Mouse (Mus musculus) midbrain, embryonic 15.5 days (tissue): ENCODE results near the gene Fermt1. TPM values are rescaled to one million over a fixed set of nuclear protein-coding genes. Genes with fewer than 3 reads are reported as not detected.

ENCODE experiments used
- ATAC-seq: fragments of 200-750 bp; cut with Nextera tagmentation; replicated peaks from 2 replicates; pipeline ENCODE4 v1.8.0; 2017; ENCODE audit warnings: moderate TSS enrichment
- H3K27ac ChIP-seq: fragments of 300-500 bp; sonication (generic); 2 replicates; pipeline ENCODE4 v1.5.1; 2015; ENCODE audit warnings: mild to moderate bottlenecking, inconsistent platforms
- H3K27me3 ChIP-seq: fragments of 300-500 bp; sonication (generic); replicated peaks from 2 replicates; pipeline ENCODE4 v1.6.1; 2015; ENCODE audit warnings: inconsistent platforms
- H3K36me3 ChIP-seq: fragments of 300-500 bp; sonication (generic); replicated peaks from 2 replicates; pipeline ENCODE4 v1.6.1; 2015; ENCODE audit warnings: inconsistent platforms
- H3K4me1 ChIP-seq: fragments of 300-500 bp; sonication (generic); 2 replicates; pipeline ENCODE4 v1.6.1; 2015; ENCODE audit warnings: inconsistent platforms
- H3K4me2 ChIP-seq: fragments of 300-500 bp; sonication (generic); 2 replicates; pipeline ENCODE4 v1.6.1; 2015; ENCODE audit warnings: inconsistent platforms, mild to moderate bottlenecking, moderate library complexity
- H3K4me3 ChIP-seq: fragments of 300-500 bp; sonication (generic); 2 replicates; pipeline ENCODE4 v1.5.1; 2015; ENCODE audit warnings: mild to moderate bottlenecking, inconsistent platforms
- H3K9ac ChIP-seq: fragments of 300-500 bp; sonication (generic); 2 replicates; pipeline ENCODE4 v1.6.1; 2015; ENCODE audit warnings: mild to moderate bottlenecking, inconsistent platforms
- H3K9me3 ChIP-seq: fragments of 300-500 bp; sonication (generic); 2 replicates; pipeline ENCODE4 v1.6.1; 2016; ENCODE audit warnings: inconsistent platforms
- WGBS: fragments of 180-500 bp; shearing (Covaris S2); methylation state at CpG from one replicate; pipeline ENCODE4 v1.1.7; 2015; ENCODE audit warnings: mixed read lengths; 5-methylcytosine and 5-hydroxymethylcytosine counted together
- polyA plus RNA-seq: library from polyadenylated mRNA; unstranded; fragments of >200 nt; fragmentation: Nextera tagmentation; extraction: Ambion mirVana; gene quantifications from 2 replicates; pipeline ENCODE4 v1.2.1, GENCODE M21; 2015

Fermt1 gene
- polyA plus RNA-seq, 1 experiment from 2014 or later, result not detected

DNA sequence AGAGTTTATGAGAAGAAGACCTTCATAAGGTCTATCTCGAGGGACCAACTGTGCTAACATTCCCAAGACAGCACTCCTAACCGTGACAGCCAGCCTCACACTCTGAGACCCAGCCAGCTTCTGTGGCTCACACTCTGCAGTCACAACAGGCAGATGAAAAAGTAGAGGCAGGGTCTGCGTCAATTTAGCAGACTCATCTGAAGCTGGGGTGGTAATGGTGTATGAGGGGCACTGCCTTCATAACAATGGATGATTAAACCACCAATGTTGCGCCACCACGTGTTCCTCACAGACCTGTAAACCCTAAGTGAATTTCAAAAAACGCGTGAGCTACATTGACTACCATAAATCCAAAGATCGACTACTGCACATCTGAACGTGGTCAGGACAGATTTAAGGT lies 2.1 kb downstream of the Fermt1 start:
- no peaks in the 10 kb centered on the region for H3K36me3 ChIP-seq
- H3K9ac ChIP-seq, result no peak overlapping the region
- no peak overlapping the region for H3K4me3 ChIP-seq
- no peak overlapping the region for H3K4me2 ChIP-seq
- ATAC-seq, result no peak
- H3K27me3 ChIP-seq, result peaks cover 41% of the 10 kb centered on the region
- 53% methylated on average over 9 of the region's 9 CpGs for WGBS
- no peak overlapping the region for H3K27ac ChIP-seq
- H3K9me3 ChIP-seq, result no peaks in the 10 kb centered on the region
- peaks cover 12% of the 10 kb centered on the region for H3K4me1 ChIP-seq

- no peaks in the 10 kb centered on the region for H3K9me3 ChIP-seq
- no peak for ATAC-seq
- H3K4me2 ChIP-seq, result no peak overlapping the region
- WGBS, result 79% methylated on average over 14 of the region's 14 CpGs
- H3K27ac ChIP-seq, result no peak overlapping the region
- no peak overlapping the region for H3K9ac ChIP-seq
- peaks cover 12% of the 10 kb centered on the region; the same call in 1 of the 2 replicates for H3K27me3 ChIP-seq
- no peaks in the 10 kb centered on the region for H3K36me3 ChIP-seq
- no peaks in the 10 kb centered on the region for H3K4me1 ChIP-seq
- H3K4me3 ChIP-seq, result no peak overlapping the region
Observed at GRCm38 (mm10) chr2:132939056-132939455, 6.7 kb downstream of the Fermt1 start.

DNA sequence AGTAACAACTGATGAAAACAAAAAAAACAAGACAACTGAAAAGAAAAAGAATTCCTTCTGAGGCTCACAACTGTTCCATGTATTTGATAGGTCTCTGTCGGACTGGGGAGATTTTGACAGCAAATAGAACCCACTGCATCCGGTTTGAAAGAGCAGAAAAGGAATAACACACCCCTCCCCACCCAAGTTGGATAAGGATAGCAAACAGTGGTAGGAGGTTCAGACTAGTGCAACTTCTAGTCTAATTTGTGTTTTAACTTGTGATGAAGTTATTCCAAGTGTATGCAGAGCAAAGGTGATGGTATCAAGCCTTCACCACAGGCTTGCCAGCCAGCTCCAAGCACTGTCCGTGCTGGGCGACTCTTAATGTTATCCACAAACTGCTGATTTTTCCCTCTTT lies 9.5 kb downstream of the Fermt1 start:
- WGBS, result 92% methylated on average over 4 of the region's 4 CpGs
- no peaks in the 10 kb centered on the region for H3K36me3 ChIP-seq
- ATAC-seq, result no peak
- H3K4me3 ChIP-seq, result no peak overlapping the region
- no peaks in the 10 kb centered on the region for H3K27me3 ChIP-seq
- H3K9me3 ChIP-seq, result no peaks in the 10 kb centered on the region
- no peak overlapping the region for H3K9ac ChIP-seq
- no peaks in the 10 kb centered on the region for H3K4me1 ChIP-seq
- no peak overlapping the region for H3K4me2 ChIP-seq
- H3K27ac ChIP-seq, result no peak overlapping the region

GRCm38 (mm10) chr2:132934711-132935110 lies 11.0 kb downstream of the Fermt1 start:
- no peaks in the 10 kb centered on the region for H3K4me1 ChIP-seq
- H3K9ac ChIP-seq, result no peak overlapping the region
- no peak for ATAC-seq
- no peak overlapping the region for H3K27ac ChIP-seq
- H3K36me3 ChIP-seq, result no peaks in the 10 kb centered on the region
- no peak overlapping the region for H3K4me2 ChIP-seq
- WGBS, result 93% methylated on average over 4 of the region's 4 CpGs
- no peaks in the 10 kb centered on the region for H3K9me3 ChIP-seq
- H3K4me3 ChIP-seq, result no peak overlapping the region
- H3K27me3 ChIP-seq, result no peaks in the 10 kb centered on the region

DNA sequence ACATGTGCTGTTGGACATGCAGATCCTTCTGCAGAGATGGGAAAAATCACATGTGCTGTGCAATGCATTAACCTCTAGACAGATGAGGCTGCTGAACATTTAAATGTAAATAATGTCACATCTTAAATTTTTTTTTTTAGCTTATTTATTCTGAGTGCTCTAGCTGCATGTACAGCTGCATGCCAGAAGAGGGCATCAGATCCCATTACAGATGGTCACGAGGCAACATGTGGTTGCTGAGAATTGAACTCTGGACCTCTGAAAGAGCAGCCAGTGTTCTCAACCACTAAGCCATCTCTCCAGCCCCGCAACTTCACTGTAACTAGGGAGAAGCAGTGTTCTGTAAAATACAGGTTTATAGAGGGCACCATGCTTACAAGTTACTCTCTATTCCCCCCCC lies 11.6 kb downstream of the Fermt1 start:
- ATAC-seq, result no peak
- 83% methylated on average over 2 of the region's 2 CpGs for WGBS

GRCm38 (mm10) chr2:132928999-132929398 lies 16.7 kb downstream of the Fermt1 start:
- Histone ChIP-seq H3K27ac (no peak overlapping the region), H3K4me2 (no peak overlapping the region), H3K9me3 (no peaks in the 10 kb centered on the region), H3K4me1 (no peaks in the 10 kb centered on the region), H3K36me3 (no peaks in the 10 kb centered on the region), H3K27me3 (no peaks in the 10 kb centered on the region), H3K9ac (no peak overlapping the region), H3K4me3 (no peak overlapping the region)
- no peak for ATAC-seq
- 87% methylated on average over 2 of the region's 2 CpGs for WGBS

More for the DNA sequence above, 11.6 kb downstream of the Fermt1 start:
- H3K27ac ChIP-seq, result no peak overlapping the region
- H3K9ac ChIP-seq, result no peak overlapping the region
- H3K4me3 ChIP-seq, result no peak overlapping the region
- H3K4me2 ChIP-seq, result no peak overlapping the region
- H3K36me3 ChIP-seq, result no peaks in the 10 kb centered on the region
- H3K27me3 ChIP-seq, result no peaks in the 10 kb centered on the region
- H3K4me1 ChIP-seq, result no peaks in the 10 kb centered on the region
- no peaks in the 10 kb centered on the region for H3K9me3 ChIP-seq

GRCm38 (mm10) chr2:132927871-132928270 lies 17.8 kb downstream of the Fermt1 start:
- H3K27ac ChIP-seq, result no peak overlapping the region
- ATAC-seq, result no peak

DNA sequence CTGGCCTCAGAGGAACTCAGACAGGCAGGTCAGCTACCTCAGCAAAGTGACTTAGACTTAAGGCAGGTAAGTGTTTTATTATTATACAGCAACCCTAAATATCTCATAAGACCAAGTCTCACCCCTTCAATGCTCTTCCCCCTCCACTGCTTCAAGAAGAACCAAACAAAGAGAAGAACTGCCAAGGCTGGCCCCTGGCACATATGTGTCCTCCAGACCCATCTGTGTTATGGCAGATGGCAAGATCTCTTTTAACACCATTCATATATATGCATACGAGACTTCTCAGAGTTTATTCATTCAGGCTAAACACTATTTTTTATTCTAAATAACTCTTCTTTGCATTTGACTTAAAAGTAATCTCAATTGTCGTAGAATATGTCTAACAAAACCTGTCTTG lies 18.4 kb downstream of the Fermt1 start:
- no peak overlapping the region for H3K9ac ChIP-seq

More at GRCm38 (mm10) chr2:132927871-132928270, 17.8 kb downstream of the Fermt1 start:
- Histone ChIP-seq H3K4me3 (no peak overlapping the region), H3K36me3 (no peaks in the 10 kb centered on the region), H3K4me2 (no peak overlapping the region), H3K27me3 (no peaks in the 10 kb centered on the region), H3K9ac (no peak overlapping the region), H3K4me1 (no peaks in the 10 kb centered on the region), H3K9me3 (no peaks in the 10 kb centered on the region)
- 58% methylated on average over 2 of the region's 2 CpGs for WGBS

DNA sequence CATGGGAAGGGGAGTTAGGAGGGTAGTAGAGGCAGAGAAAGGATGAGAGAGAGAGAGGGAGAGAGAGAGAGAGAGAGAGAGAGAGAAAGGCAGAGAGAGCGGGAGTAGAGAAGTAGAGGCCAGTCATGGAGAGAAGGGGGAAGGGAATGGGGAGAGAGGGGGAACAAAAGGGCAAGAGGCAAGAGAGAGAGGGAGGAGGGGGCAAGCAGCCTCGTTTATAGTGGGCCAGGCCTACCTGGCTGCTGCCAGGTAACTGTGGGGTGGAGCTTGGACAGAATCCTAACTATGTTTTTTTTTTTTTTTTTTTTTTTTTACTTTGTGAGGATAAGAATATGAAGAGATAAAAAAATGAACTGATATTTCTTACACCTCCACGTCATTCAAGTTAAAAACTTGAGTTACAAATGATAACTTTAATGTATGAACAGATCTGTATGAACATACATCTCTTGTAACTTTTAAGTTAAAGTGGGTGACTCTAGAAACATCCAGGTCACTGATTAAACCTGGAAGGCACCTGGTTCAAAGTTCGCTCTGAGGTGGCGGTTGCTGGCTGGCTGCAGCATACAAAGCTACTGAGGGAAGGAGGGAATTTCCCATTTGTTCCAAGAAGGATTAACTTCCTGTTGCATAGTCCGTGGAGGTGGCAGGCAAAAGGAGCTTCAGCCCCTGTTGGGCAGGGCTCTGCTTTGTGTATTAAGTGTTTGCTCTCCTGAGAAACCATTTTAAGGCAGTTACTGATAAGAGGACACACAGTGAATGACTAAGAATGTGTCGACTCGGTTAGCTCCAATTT lies 22.2 kb downstream of the Fermt1 start:
- Histone ChIP-seq H3K27me3 (no peaks in the 10 kb centered on the region), H3K9ac (no peak overlapping the region), H3K9me3 (no peaks in the 10 kb centered on the region), H3K4me1 (no peaks in the 10 kb centered on the region), H3K4me3 (no peak overlapping the region), H3K36me3 (no peaks in the 10 kb centered on the region), H3K4me2 (no peak overlapping the region), H3K27ac (no peak overlapping the region)
- ATAC-seq, result no peak
- 43% methylated on average over 8 of the region's 8 CpGs for WGBS

More for the DNA sequence above, 18.4 kb downstream of the Fermt1 start:
- no peak overlapping the region for H3K4me3 ChIP-seq
- no peak for ATAC-seq
- H3K9me3 ChIP-seq, result no peaks in the 10 kb centered on the region
- H3K27me3 ChIP-seq, result no peaks in the 10 kb centered on the region
- no peak overlapping the region for H3K27ac ChIP-seq
- H3K4me1 ChIP-seq, result no peaks in the 10 kb centered on the region
- no peak overlapping the region for H3K4me2 ChIP-seq
- no peaks in the 10 kb centered on the region for H3K36me3 ChIP-seq
- 78% methylated on average over 2 of the region's 2 CpGs for WGBS

GRCm38 (mm10) chr2:132922076-132922873 lies 23.4 kb downstream of the Fermt1 start:
- no peaks in the 10 kb centered on the region for H3K27me3 ChIP-seq
- H3K9ac ChIP-seq, result no peak overlapping the region
- H3K27ac ChIP-seq, result no peak overlapping the region
- no peaks in the 10 kb centered on the region for H3K36me3 ChIP-seq
- no peak overlapping the region for H3K4me2 ChIP-seq
- H3K4me3 ChIP-seq, result no peak overlapping the region
- no peak for ATAC-seq
- 73% methylated on average over 9 of the region's 9 CpGs for WGBS
- H3K4me1 ChIP-seq, result no peaks in the 10 kb centered on the region
- H3K9me3 ChIP-seq, result no peaks in the 10 kb centered on the region

DNA sequence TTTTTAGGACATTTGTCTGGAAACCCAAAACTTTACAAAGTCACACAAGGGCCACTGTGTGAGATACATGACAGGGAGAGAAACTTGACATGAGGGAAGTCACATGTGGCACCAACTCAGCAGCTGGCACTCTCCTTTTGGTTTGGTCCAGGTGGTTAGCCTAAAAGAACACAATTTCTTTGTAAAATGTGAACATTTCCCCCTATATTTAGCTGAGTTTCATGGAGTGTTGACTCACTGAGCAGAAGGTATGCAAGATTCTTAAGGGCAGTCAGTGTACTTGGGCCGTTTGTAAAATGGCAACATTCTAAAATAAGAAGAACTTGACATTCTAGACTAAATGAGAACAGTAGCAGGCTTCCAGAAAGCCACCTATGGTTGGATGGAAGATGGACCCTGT lies 30.9 kb downstream of the Fermt1 start:
- Histone ChIP-seq H3K4me2 (no peak overlapping the region), H3K4me3 (no peak overlapping the region), H3K27ac (no peak overlapping the region), H3K4me1 (no peaks in the 10 kb centered on the region), H3K27me3 (no peaks in the 10 kb centered on the region), H3K9me3 (no peaks in the 10 kb centered on the region), H3K9ac (no peak overlapping the region), H3K36me3 (no peaks in the 10 kb centered on the region)
- ATAC-seq, result no peak
- 72% methylated on average over 1 of the region's 1 CpGs for WGBS

GRCm38 (mm10) chr2:132906763-132907162 lies 38.9 kb downstream of the Fermt1 start:
- Histone ChIP-seq H3K36me3 (no peaks in the 10 kb centered on the region), H3K4me2 (no peak overlapping the region), H3K9me3 (no peaks in the 10 kb centered on the region), H3K27me3 (no peaks in the 10 kb centered on the region), H3K27ac (no peak overlapping the region), H3K4me1 (no peaks in the 10 kb centered on the region), H3K4me3 (no peak overlapping the region), H3K9ac (no peak overlapping the region)
- no peak for ATAC-seq
- 31% methylated on average over 8 of the region's 8 CpGs for WGBS
